Mouse (Mus musculus) midbrain, embryonic 12.5 days (tissue): ENCODE measurements around the gene Scrg1. TPM values are rescaled to one million over a fixed set of nuclear protein-coding genes. Genes with fewer than 3 reads are reported as not detected.
"Not testable (repeated sequence)": the region's sequence is repeated elsewhere in the genome, so short reads cannot be mapped to it uniquely, and the experiment has no call there.

Experiments
- ATAC-seq: fragments of 200-750 bp; cut with Nextera tagmentation; 2 replicates; pipeline ENCODE4 v1.8.0; 2017; ENCODE audit warnings: low read depth, moderate TSS enrichment, moderate library complexity; ENCODE audit not compliant: low FRiP score
- H3K27ac ChIP-seq: fragments of 300-500 bp; sonication (generic); replicated peaks from 2 replicates; pipeline ENCODE4 v1.5.1; 2016; ENCODE audit warnings: mild to moderate bottlenecking
- H3K27me3 ChIP-seq: fragments of 300-500 bp; sonication (generic); 2 replicates; pipeline ENCODE4 v1.6.1; 2016; ENCODE audit warnings: mild to moderate bottlenecking
- H3K36me3 ChIP-seq: fragments of 300-500 bp; sonication (generic); 2 replicates; pipeline ENCODE4 v1.6.1; 2016
- H3K4me1 ChIP-seq: fragments of 300-500 bp; sonication (generic); 2 replicates; pipeline ENCODE4 v1.6.1; 2016
- H3K4me2 ChIP-seq: fragments of 300-500 bp; sonication (generic); replicated peaks from 2 replicates; pipeline ENCODE4 v1.6.1; 2016; ENCODE audit warnings: mild to moderate bottlenecking, moderate library complexity
- H3K4me3 ChIP-seq: fragments of 300-500 bp; sonication (generic); 2 replicates; pipeline ENCODE4 v1.5.1; 2016; ENCODE audit warnings: mild to moderate bottlenecking
- H3K9ac ChIP-seq: fragments of 300-500 bp; sonication (generic); replicated peaks from 2 replicates; pipeline ENCODE4 v1.6.1; 2016; ENCODE audit warnings: mild to moderate bottlenecking, moderate library complexity
- H3K9me3 ChIP-seq: fragments of 300-500 bp; sonication (generic); 2 replicates; pipeline ENCODE4 v1.6.1; 2016; ENCODE audit warnings: mild to moderate bottlenecking
- WGBS: fragments of 180-500 bp; shearing (Covaris S2); methylation state at CpG from one replicate; pipeline ENCODE4 v1.1.7; 2016; 5-methylcytosine and 5-hydroxymethylcytosine counted together
- polyA plus RNA-seq: library from polyadenylated mRNA; unstranded; fragments of >200 nt; fragmentation: Nextera tagmentation; extraction: Ambion mirVana; gene quantifications from 2 replicates; pipeline ENCODE4 v1.2.1, GENCODE M21; 2016

Scrg1 gene
- polyA plus RNA-seq, 1 experiment from 2014 or later = not detected

GRCm38 (mm10) chr8:57429888-57430274, 25.8 kb upstream of the Scrg1 start:
- not testable (repeated sequence) for H3K27me3 ChIP-seq, H3K4me3 ChIP-seq, H3K9ac ChIP-seq, H3K27ac ChIP-seq, H3K9me3 ChIP-seq, H3K4me2 ChIP-seq, H3K4me1 ChIP-seq, ATAC-seq, H3K36me3 ChIP-seq
- 67% methylated on average over 5 of the region's 5 CpGs for WGBS

GRCm38 (mm10) chr8:57430901-57431300, 24.8 kb upstream of the Scrg1 start:
- no peaks in the 10 kb centered on the region for H3K36me3 ChIP-seq
- no peak overlapping the region for H3K9ac ChIP-seq
- H3K9me3 ChIP-seq = no peaks in the 10 kb centered on the region
- ATAC-seq = no peak
- peaks cover 9% of the 10 kb centered on the region; the same call in 1 of the 2 replicates for H3K4me1 ChIP-seq
- H3K4me2 ChIP-seq = no peak overlapping the region
- H3K27me3 ChIP-seq = peaks cover 4% of the 10 kb centered on the region; the same call in 1 of the 2 replicates
- WGBS = 86% methylated on average over 11 of the region's 11 CpGs
- H3K27ac ChIP-seq = no peak overlapping the region
- no peak overlapping the region for H3K4me3 ChIP-seq

- no peak for ATAC-seq
- WGBS = 92% methylated on average over 5 of the region's 5 CpGs
- peaks cover 4% of the 10 kb centered on the region; the same call in 1 of the 2 replicates for H3K27me3 ChIP-seq
These were observed 22.9 kb upstream of the Scrg1 start for GRCm38 (mm10) chr8:57432802-57433201.

GRCm38 (mm10) chr8:57435768-57436436, 19.8 kb upstream of the Scrg1 start:
- Histone ChIP-seq H3K9me3 (no peaks in the 10 kb centered on the region), H3K4me2 (no peak overlapping the region), H3K9ac (no peak overlapping the region), H3K4me3 (no peak overlapping the region), H3K36me3 (no peaks in the 10 kb centered on the region), H3K27ac (no peak overlapping the region), H3K27me3 (no peaks in the 10 kb centered on the region), H3K4me1 (peaks cover 7% of the 10 kb centered on the region)
- ATAC-seq = no peak
- WGBS = 70% methylated on average over 18 of the region's 18 CpGs

More at GRCm38 (mm10) chr8:57432802-57433201, 22.9 kb upstream of the Scrg1 start:
- H3K9ac ChIP-seq = no peak overlapping the region
- H3K27ac ChIP-seq = no peak overlapping the region
- H3K4me1 ChIP-seq = peaks cover 12% of the 10 kb centered on the region
- H3K9me3 ChIP-seq = no peaks in the 10 kb centered on the region
- H3K4me3 ChIP-seq = no peak overlapping the region
- H3K4me2 ChIP-seq = no peak overlapping the region
- no peaks in the 10 kb centered on the region for H3K36me3 ChIP-seq

GRCm38 (mm10) chr8:57436437-57436796, 19.3 kb upstream of the Scrg1 start:
- ATAC-seq = no peak
- Histone ChIP-seq H3K9ac (no peak overlapping the region), H3K4me1 (peaks cover 7% of the 10 kb centered on the region), H3K27ac (no peak overlapping the region), H3K4me3 (no peak overlapping the region), H3K9me3 (no peaks in the 10 kb centered on the region), H3K4me2 (no peak overlapping the region), H3K27me3 (no peaks in the 10 kb centered on the region), H3K36me3 (no peaks in the 10 kb centered on the region)
- 86% methylated on average over 9 of the region's 9 CpGs for WGBS

GRCm38 (mm10) chr8:57441131-57441530, 14.6 kb upstream of the Scrg1 start:
- ATAC-seq = no peak
- Histone ChIP-seq H3K9ac (no peak overlapping the region), H3K4me1 (peaks cover 6% of the 10 kb centered on the region), H3K27me3 (no peaks in the 10 kb centered on the region), H3K4me2 (no peak overlapping the region), H3K36me3 (no peaks in the 10 kb centered on the region), H3K9me3 (no peaks in the 10 kb centered on the region), H3K4me3 (no peak overlapping the region), H3K27ac (no peak overlapping the region)
- WGBS = 88% methylated on average over 4 of the region's 4 CpGs

- 83% methylated on average over 5 of the region's 5 CpGs for WGBS
- Histone ChIP-seq H3K9ac (no peak overlapping the region), H3K4me3 (no peak overlapping the region), H3K27me3 (no peaks in the 10 kb centered on the region), H3K4me1 (peaks cover 4% of the 10 kb centered on the region; the same call in 1 of the 2 replicates), H3K27ac (no peak overlapping the region), H3K4me2 (no peak overlapping the region), H3K36me3 (no peaks in the 10 kb centered on the region), H3K9me3 (no peaks in the 10 kb centered on the region)
- no peak for ATAC-seq
These were observed 14.2 kb upstream of the Scrg1 start for GRCm38 (mm10) chr8:57441556-57441955.

GRCm38 (mm10) chr8:57443289-57443688, 12.4 kb upstream of the Scrg1 start:
- no peak overlapping the region for H3K9ac ChIP-seq
- ATAC-seq = no peak
- no peaks in the 10 kb centered on the region for H3K9me3 ChIP-seq
- WGBS = 69% methylated on average over 4 of the region's 4 CpGs
- no peak overlapping the region for H3K27ac ChIP-seq
- H3K27me3 ChIP-seq = no peaks in the 10 kb centered on the region
- H3K36me3 ChIP-seq = no peaks in the 10 kb centered on the region
- peaks cover 4% of the 10 kb centered on the region; the same call in 1 of the 2 replicates for H3K4me1 ChIP-seq
- H3K4me2 ChIP-seq = no peak overlapping the region
- no peak overlapping the region for H3K4me3 ChIP-seq

GRCm38 (mm10) chr8:57445901-57446300, 9.8 kb upstream of the Scrg1 start:
- WGBS = 90% methylated on average over 5 of the region's 5 CpGs
- not testable (repeated sequence) for ATAC-seq, H3K36me3 ChIP-seq

GRCm38 (mm10) chr8:57450726-57451125, 5.0 kb upstream of the Scrg1 start:
- WGBS = 75% methylated on average over 7 of the region's 7 CpGs

More at GRCm38 (mm10) chr8:57445901-57446300, 9.8 kb upstream of the Scrg1 start:
- H3K27me3 ChIP-seq, H3K4me1 ChIP-seq, H3K27ac ChIP-seq, H3K4me2 ChIP-seq, H3K9ac ChIP-seq, H3K9me3 ChIP-seq, H3K4me3 ChIP-seq: not testable (repeated sequence)

GRCm38 (mm10) chr8:57451896-57452295, 3.8 kb upstream of the Scrg1 start:
- Histone ChIP-seq H3K4me2 (no peak overlapping the region), H3K4me3 (no peak overlapping the region), H3K4me1 (no peaks in the 10 kb centered on the region), H3K27ac (no peak overlapping the region), H3K27me3 (no peaks in the 10 kb centered on the region), H3K9me3 (no peaks in the 10 kb centered on the region), H3K9ac (no peak overlapping the region), H3K36me3 (no peaks in the 10 kb centered on the region)
- no peak for ATAC-seq
- 93% methylated on average over 4 of the region's 4 CpGs for WGBS

More at GRCm38 (mm10) chr8:57450726-57451125, 5.0 kb upstream of the Scrg1 start:
- ATAC-seq = no peak
- Histone ChIP-seq H3K4me2 (no peak overlapping the region), H3K27me3 (no peaks in the 10 kb centered on the region), H3K4me1 (no peaks in the 10 kb centered on the region), H3K9ac (no peak overlapping the region), H3K27ac (no peak overlapping the region), H3K4me3 (no peak overlapping the region), H3K9me3 (no peaks in the 10 kb centered on the region), H3K36me3 (no peaks in the 10 kb centered on the region)

GRCm38 (mm10) chr8:57453361-57453760, 2.4 kb upstream of the Scrg1 start:
- no peak overlapping the region for H3K4me2 ChIP-seq
- H3K4me1 ChIP-seq = no peaks in the 10 kb centered on the region
- H3K36me3 ChIP-seq = no peaks in the 10 kb centered on the region
- no peaks in the 10 kb centered on the region for H3K9me3 ChIP-seq
- 89% methylated on average over 2 of the region's 2 CpGs for WGBS
- no peak overlapping the region for H3K27ac ChIP-seq
- H3K9ac ChIP-seq = no peak overlapping the region
- H3K4me3 ChIP-seq = no peak overlapping the region
- H3K27me3 ChIP-seq = no peaks in the 10 kb centered on the region
- ATAC-seq = no peak

- no peak for ATAC-seq
- Histone ChIP-seq H3K27ac (no peak overlapping the region), H3K4me3 (no peak overlapping the region), H3K9me3 (no peaks in the 10 kb centered on the region), H3K36me3 (no peaks in the 10 kb centered on the region), H3K27me3 (no peaks in the 10 kb centered on the region), H3K9ac (no peak overlapping the region), H3K4me1 (no peaks in the 10 kb centered on the region), H3K4me2 (no peak overlapping the region)
- WGBS = 92% methylated on average over 6 of the region's 6 CpGs
These were observed 1.4 kb downstream of the Scrg1 start for GRCm38 (mm10) chr8:57457152-57457551.
